Mouse (Mus musculus): Measurements from ENCODE around the gene Slx4ip.

GRCm38 (mm10) chr2:136985998-136986730, 95.1 kb downstream of the Slx4ip start:
- TF ChIP-seq GATA1 (IDR thresholded peaks at IDR 0.05; ENCODE audit: borderline replicate concordance, low read length) (no peak), FLI1 (IDR thresholded peaks at IDR 0.05; ENCODE audit: low read length) (no peak)

Data from megakaryocyte, embryonic 14.5 days (primary cell).